Comparison of ENCODE assay signal across 8 mouse cellular contexts in genomic region chr16:20497980-20498676, GRCm38 (mm10). TPM values are rescaled to one million over a fixed set of nuclear protein-coding genes. Genes with fewer than 3 reads are reported as not detected.
DNase-seq lines count a peak whose midpoint lies in the region; ATAC-seq and TF ChIP-seq lines count a peak whose summit lies in the region.

No protein-coding gene starts in this region.

- in situ Hi-C loops in ES-E14 (cut with MboI; ENCODE audit: low sequenced_read_pairs in 2 of 2, unreplicated experiment in 2 of 2) = no loop called here

- H3K27ac ChIP-seq in gastrocnemius, adult 2 months = peak overlapping the region; percentile 93
- peak overlapping the region; percentile 22 for H3K27ac ChIP-seq in ES-E14 (ENCODE audit: insufficient read depth, low read depth, low read length, poor library complexity, severe bottlenecking)
- H3K27ac ChIP-seq in hindbrain, embryonic 10.5 days = peak overlapping the region; percentile 95
- H3K27ac ChIP-seq in liver, embryonic 16.5 days (ENCODE audit: low read length) = peak overlapping the region; percentile 33

- H3K4me2 ChIP-seq in liver, embryonic 16.5 days (ENCODE audit: low read depth, low read length) = peak overlapping the region; percentile 78

- TF ChIP-seq CTCF in gastrocnemius, adult 2 months (IDR thresholded peaks at IDR 0.05) = no peak

- ATAC-seq in liver, embryonic 16.5 days (ENCODE audit: low read depth) = peak; percentile 28; the same call in 1 of the 2 replicates
- ATAC-seq in granulocyte monocyte progenitor cell, adult 5-6 weeks (replicated peaks; ENCODE audit: poor library complexity, severe bottlenecking) = no peak

- peaks cover 0 to 2% of the 10 kb centered on the region in 2 experiments; a peak in 2 of 4 replicates for H3K4me1 ChIP-seq in ES-E14 (ENCODE audit: control insufficient read depth in 2 of 2, insufficient read depth in 2 of 2, low read length in 2 of 2, poor library complexity in 1 of 2)
- H3K4me1 ChIP-seq in hindbrain, embryonic 10.5 days (replicated peaks) = peaks cover 22% of the 10 kb centered on the region
- H3K4me1 ChIP-seq in liver, embryonic 16.5 days (ENCODE audit: control insufficient read depth, low read depth, low read length) = peaks cover 17% of the 10 kb centered on the region

- H3K9me3 ChIP-seq in ES-E14 (ENCODE audit: control insufficient read depth, insufficient read depth, low read depth, low read length) = no peaks in the 10 kb centered on the region
- H3K9me3 ChIP-seq in hindbrain, embryonic 10.5 days = no peaks in the 10 kb centered on the region
- H3K9me3 ChIP-seq in liver, embryonic 16.5 days (replicated peaks; ENCODE audit: control insufficient read depth, low read length) = no peaks in the 10 kb centered on the region

- H3K27me3 ChIP-seq in hindbrain, embryonic 10.5 days (ENCODE audit: insufficient read depth, poor library complexity, severe bottlenecking) = peaks cover 12% of the 10 kb centered on the region
- H3K27me3 ChIP-seq in liver, embryonic 16.5 days (ENCODE audit: control insufficient read depth, insufficient read depth, low read depth, low read length) = no peaks in the 10 kb centered on the region

- H3K4me3 ChIP-seq in gastrocnemius, adult 2 months = peak overlapping the region; percentile 99
- peak overlapping the region; percentile 76 to 95 for H3K4me3 ChIP-seq in ES-E14 (ENCODE audit: insufficient read depth in 1 of 2, low read depth in 1 of 2, low read length in 2 of 2, poor library complexity in 1 of 2, severe bottlenecking in 1 of 2)
- peak overlapping the region; percentile 90 for H3K4me3 ChIP-seq in hindbrain, embryonic 10.5 days
- peak overlapping the region; percentile 82 for H3K4me3 ChIP-seq in liver, embryonic 16.5 days (ENCODE audit: low read depth, low read length)

- peaks cover 20% of the 10 kb centered on the region for H3K36me3 ChIP-seq in ES-E14 (ENCODE audit: control insufficient read depth, insufficient read depth, low read length, poor library complexity, severe bottlenecking)
- peaks cover 33% of the 10 kb centered on the region for H3K36me3 ChIP-seq in hindbrain, embryonic 10.5 days
- H3K36me3 ChIP-seq in liver, embryonic 16.5 days (ENCODE audit: control insufficient read depth, insufficient read depth) = peaks cover 21% of the 10 kb centered on the region

- DNase-seq in gastrocnemius, adult 2 months = no peak
- DNase-seq in gastrocnemius, postnatal 25 days = no peak
- DNase-seq in ES-E14 (ENCODE audit: low read depth, low spot score) = no peak
- no peak for DNase-seq in hindbrain, embryonic 10.5 days (ENCODE audit: low spot score)
- DNase-seq in embryo, embryonic 9.5 days (ENCODE audit: extremely low spot score) = no peak
- no peak for DNase-seq in gastrocnemius, adult 8-10 months (ENCODE audit: low spot score in 2 of 2)

- intact Hi-C loops in gastrocnemius, adult 2 months (cut with DNase I) = loop anchor here (5.0 kb wide), 2 partner anchors 49 to 264 kb away; partner anchors contain the start of gene Abcf3

- 12% methylated on average over 16 of the region's 16 CpGs for WGBS in hindbrain, embryonic 10.5 days
- 16% methylated on average over 16 of the region's 16 CpGs for WGBS in liver, embryonic 16.5 days (ENCODE audit: insufficient replicate concordance)

- peak overlapping the region; percentile 40; the same call in 1 of the 2 replicates for H3K9ac ChIP-seq in ES-E14 (ENCODE audit: insufficient read depth, low read depth, low read length, poor library complexity, severe bottlenecking)
- peak overlapping the region; percentile 83 for H3K9ac ChIP-seq in liver, embryonic 16.5 days (ENCODE audit: low read depth, low read length)

TF ChIP-seq in ES-E14, 5 proteins besides CTCF, POLR2A, EP300 and RAD21:
- TF ChIP-seq CHD2 (IDR thresholded peaks at IDR 0.05; ENCODE audit: low read depth, low read length) (no peak), ZC3H11A (IDR thresholded peaks at IDR 0.05; ENCODE audit: borderline replicate concordance, low read depth, low read length) (no peak), HCFC1 (IDR thresholded peaks at IDR 0.05; ENCODE audit: borderline replicate concordance, insufficient read depth, low read length) (no peak), MAFK (IDR thresholded peaks at IDR 0.05; ENCODE audit: insufficient read depth, low read depth, low read length) (no peak), ZNF384 (IDR thresholded peaks at IDR 0.05; ENCODE audit: low read depth, low read length) (no peak)

RNA-seq across cellular contexts. Expression of gene Eif2b5, which starts 0.5 kb away (rescaled TPM):
- total RNA-seq in gastrocnemius, adult 2 months (2021) = 10 to 100 TPM; 55.7 to 62.8 TPM
- 10 to 100 TPM; 50.0 to 50.1 TPM for total RNA-seq in gastrocnemius, postnatal 25 days (2021)
- total RNA-seq in ES-E14 (2012; rRNA removed) = 159 and 173 TPM in 2 replicates
- polyA plus RNA-seq in hindbrain, embryonic 10.5 days (2016; fragmentation: Nextera tagmentation; extraction: Ambion mirVana) = 150 and 153 TPM in 2 replicates
- polyA plus RNA-seq in liver, embryonic 16.5 days (2015; fragmentation: Nextera tagmentation; extraction: Ambion mirVana) = 41.0 and 44.0 TPM in 2 replicates
- 61.7 and 84.4 TPM in 2 replicates for total RNA-seq in granulocyte monocyte progenitor cell, adult 5-6 weeks (2014; fragmentation: Nextera tagmentation)
- total RNA-seq in granulocyte monocyte progenitor cell, adult 5-6 weeks (2017) = 87.0 and 90.0 TPM in 2 replicates
- 10 to 100 TPM; 53.8 to 71.3 (median 68.1) TPM for total RNA-seq in gastrocnemius, adult 8-10 months (2022)

RNA-seq across cellular contexts. Expression of gene Dvl3, which starts 18.7 kb away (rescaled TPM):
- 10 to 100 TPM; 30.7 to 31.3 TPM for total RNA-seq in gastrocnemius, adult 2 months (2021)
- 10 to 100 TPM; 26.4 to 29.1 TPM for total RNA-seq in gastrocnemius, postnatal 25 days (2021)
- 10.6 and 10.8 TPM in 2 replicates for total RNA-seq in ES-E14 (2012; rRNA removed)
- 32.6 and 51.1 TPM in 2 replicates for polyA plus RNA-seq in hindbrain, embryonic 10.5 days (2016; fragmentation: Nextera tagmentation; extraction: Ambion mirVana)
- 3.7 and 5.3 TPM in 2 replicates for polyA plus RNA-seq in liver, embryonic 16.5 days (2015; fragmentation: Nextera tagmentation; extraction: Ambion mirVana)
- total RNA-seq in granulocyte monocyte progenitor cell, adult 5-6 weeks (2014; fragmentation: Nextera tagmentation) = 26.4 and 30.7 TPM in 2 replicates
- 2.0 and 2.3 TPM in 2 replicates for total RNA-seq in granulocyte monocyte progenitor cell, adult 5-6 weeks (2017)
- 10 to 100 TPM; 24.5 to 30.0 (median 27.2) TPM for total RNA-seq in gastrocnemius, adult 8-10 months (2022)

RNA-seq across cellular contexts. Expression of gene Ap2m1, which starts 37.1 kb away (rescaled TPM):
- 100 to 1,000 TPM; 137 to 157 TPM for total RNA-seq in gastrocnemius, adult 2 months (2021)
- total RNA-seq in gastrocnemius, postnatal 25 days (2021) = 100 to 1,000 TPM; 137 to 146 TPM
- total RNA-seq in ES-E14 (2012; rRNA removed) = 170 and 236 TPM in 2 replicates
- 705 and 825 TPM in 2 replicates for polyA plus RNA-seq in hindbrain, embryonic 10.5 days (2016; fragmentation: Nextera tagmentation; extraction: Ambion mirVana)
- polyA plus RNA-seq in liver, embryonic 16.5 days (2015; fragmentation: Nextera tagmentation; extraction: Ambion mirVana) = 388 and 409 TPM in 2 replicates
- total RNA-seq in granulocyte monocyte progenitor cell, adult 5-6 weeks (2014; fragmentation: Nextera tagmentation) = 206 and 247 TPM in 2 replicates
- 175 and 225 TPM in 2 replicates for total RNA-seq in granulocyte monocyte progenitor cell, adult 5-6 weeks (2017)
- total RNA-seq in gastrocnemius, adult 8-10 months (2022) = 100 to 1,000 TPM; 113 to 138 (median 134) TPM

RNA-seq across cellular contexts. Expression of gene Abcf3, which starts 50.2 kb away (rescaled TPM):
- total RNA-seq in gastrocnemius, adult 2 months (2021) = 10 to 100 TPM; 59.8 to 70.7 TPM
- total RNA-seq in gastrocnemius, postnatal 25 days (2021) = 10 to 100 TPM; 58.0 to 61.4 TPM
- total RNA-seq in ES-E14 (2012; rRNA removed) = 49.8 and 64.0 TPM in 2 replicates
- 59.4 and 65.2 TPM in 2 replicates for polyA plus RNA-seq in hindbrain, embryonic 10.5 days (2016; fragmentation: Nextera tagmentation; extraction: Ambion mirVana)
- 24.6 and 25.8 TPM in 2 replicates for polyA plus RNA-seq in liver, embryonic 16.5 days (2015; fragmentation: Nextera tagmentation; extraction: Ambion mirVana)
- 33.0 and 42.3 TPM in 2 replicates for total RNA-seq in granulocyte monocyte progenitor cell, adult 5-6 weeks (2014; fragmentation: Nextera tagmentation)
- total RNA-seq in granulocyte monocyte progenitor cell, adult 5-6 weeks (2017) = 55.1 and 96.9 TPM in 2 replicates
- 10 to 100 TPM; 55.9 to 75.5 (median 66.6) TPM for total RNA-seq in gastrocnemius, adult 8-10 months (2022)

Comparison
In these comparisons a context has a peak if more than half of its experiments do, and no peak if none do; other contexts are left out.
1. H3K27ac ChIP-seq: peak in every context shown above with its lines; median percentile 95 in hindbrain, embryonic 10.5 days; 93 in gastrocnemius, adult 2 months; 33 in liver, embryonic 16.5 days; 22 in ES-E14.